Mouse (Mus musculus) hindbrain, embryonic 12.5 days (tissue): ENCODE measurements around the gene Defb21. TPM values are rescaled to one million over a fixed set of nuclear protein-coding genes. Genes with fewer than 3 reads are reported as not detected.

Experiments used
- ATAC-seq: fragments of 200-750 bp; cut with Nextera tagmentation; 2 replicates; pipeline ENCODE4 v1.8.0; 2017; ENCODE audit warnings: moderate TSS enrichment; ENCODE audit not compliant: low FRiP score
- H3K27ac ChIP-seq: fragments of 300-500 bp; sonication (generic); 2 replicates; pipeline ENCODE4 v1.5.1; 2016; ENCODE audit warnings: mild to moderate bottlenecking
- H3K27me3 ChIP-seq: fragments of 300-500 bp; sonication (generic); 2 replicates; pipeline ENCODE4 v1.6.1; 2016; ENCODE audit warnings: mild to moderate bottlenecking
- H3K36me3 ChIP-seq: fragments of 300-500 bp; sonication (generic); 2 replicates; pipeline ENCODE4 v1.6.1; 2016; ENCODE audit warnings: mild to moderate bottlenecking
- H3K4me1 ChIP-seq: fragments of 300-500 bp; sonication (generic); 2 replicates; pipeline ENCODE4 v1.6.1; 2016
- H3K4me2 ChIP-seq: fragments of 300-500 bp; sonication (generic); replicated peaks from 2 replicates; pipeline ENCODE4 v1.6.1; 2016; ENCODE audit warnings: mild to moderate bottlenecking
- H3K4me3 ChIP-seq: fragments of 300-500 bp; sonication (generic); 2 replicates; pipeline ENCODE4 v1.5.1; 2016; ENCODE audit warnings: mild to moderate bottlenecking
- H3K9ac ChIP-seq: fragments of 300-500 bp; sonication (generic); 2 replicates; pipeline ENCODE4 v1.6.1; 2016; ENCODE audit warnings: mild to moderate bottlenecking, moderate library complexity
- H3K9me3 ChIP-seq: fragments of 300-500 bp; sonication (generic); replicated peaks from 2 replicates; pipeline ENCODE4 v1.6.1; 2016; ENCODE audit warnings: mild to moderate bottlenecking
- WGBS: fragments of 180-500 bp; shearing (Covaris S2); methylation state at CpG from one replicate; pipeline ENCODE4 v1.1.7; 2016; 5-methylcytosine and 5-hydroxymethylcytosine counted together
- polyA plus RNA-seq: library from polyadenylated mRNA; unstranded; fragments of >200 nt; fragmentation: Nextera tagmentation; extraction: Ambion mirVana; gene quantifications from 2 replicates; pipeline ENCODE4 v1.2.1, GENCODE M21; 2016

The Defb21 gene
- polyA plus RNA-seq: not detected in 2 replicates

DNA sequence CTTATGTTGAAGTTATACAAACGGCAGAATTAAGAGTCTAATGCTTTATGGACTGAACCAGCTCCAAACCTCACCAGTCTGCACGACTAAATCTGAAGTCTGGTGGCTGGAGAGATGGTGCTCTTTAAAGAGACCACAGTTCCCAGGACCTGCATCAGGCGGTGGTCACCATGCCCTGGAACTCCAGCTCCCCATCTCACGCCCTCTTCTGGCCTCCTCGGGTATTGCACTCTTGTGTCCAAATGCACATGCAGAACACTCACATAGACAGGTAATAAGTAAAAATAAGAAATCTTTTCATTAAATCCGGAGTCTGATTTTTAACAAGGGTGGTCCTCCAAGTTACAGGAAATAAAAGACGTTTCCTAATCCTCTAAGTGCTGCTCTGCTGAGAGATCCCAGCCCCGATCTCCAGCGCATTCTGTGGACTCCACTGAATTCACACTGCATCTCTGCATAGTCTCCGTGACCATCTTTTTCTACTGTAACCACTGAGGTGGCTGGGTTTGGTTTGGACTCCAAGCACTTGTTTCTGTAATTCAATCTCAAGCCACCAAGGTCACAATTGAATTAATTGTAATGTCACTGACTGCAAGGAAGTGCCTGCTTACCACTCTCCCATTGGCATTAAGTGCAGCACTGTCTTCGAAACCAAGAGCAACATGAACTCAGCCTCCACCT, at the start of gene Defb21:
TSS of gene Defb21 (plus strand) at position 631 of the 681 bp plus-strand sequence.
- H3K27me3 ChIP-seq: no peaks in the 10 kb centered on the region
- no peaks in the 10 kb centered on the region for H3K36me3 ChIP-seq
- no peaks in the 10 kb centered on the region for H3K4me1 ChIP-seq
- WGBS: 63% methylated on average over 11 of the region's 11 CpGs
- H3K4me3 ChIP-seq: no peak within 1 kb of the TSS
- no peak within 1 kb of the TSS for H3K9ac ChIP-seq
- no peak within 1 kb of the TSS for H3K27ac ChIP-seq
- ATAC-seq: no peak
- no peaks in the 10 kb centered on the region for H3K9me3 ChIP-seq
- no peak within 1 kb of the TSS for H3K4me2 ChIP-seq

DNA sequence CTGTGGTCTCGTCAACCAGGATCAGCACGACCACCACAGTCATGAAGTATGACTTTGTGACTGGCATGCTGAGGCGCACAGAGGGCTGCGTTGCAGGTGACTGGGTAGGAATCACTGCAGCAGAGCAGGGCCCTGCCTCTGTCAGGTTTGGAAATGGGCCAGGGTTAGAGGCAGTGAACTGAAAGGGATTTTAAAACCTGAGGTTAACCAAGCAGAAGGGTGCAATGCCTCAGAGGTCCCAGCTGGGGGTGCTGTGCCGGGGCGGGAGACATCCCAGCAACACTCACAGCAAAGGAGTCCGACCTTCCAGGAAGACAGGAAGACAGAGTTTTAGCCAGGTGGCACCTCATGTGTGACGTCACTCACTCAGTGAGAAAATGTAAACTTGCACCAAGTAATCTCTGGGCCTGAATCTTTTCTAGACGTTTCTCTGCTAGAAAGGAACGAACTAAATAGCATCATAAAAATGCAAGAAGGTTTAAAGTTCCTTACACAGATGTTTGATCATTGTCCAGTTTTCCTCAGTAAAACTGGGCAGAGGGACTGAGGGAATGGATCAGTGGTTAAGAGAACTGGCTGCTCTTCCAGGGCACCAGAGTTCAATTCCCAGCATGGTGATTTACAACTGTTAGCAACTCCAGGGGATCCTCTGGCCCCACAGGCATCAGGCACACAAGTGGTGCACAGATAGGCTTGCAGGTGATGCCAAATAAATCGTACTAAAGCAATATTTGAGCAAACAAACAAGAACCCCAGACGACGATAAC, 32.4 kb upstream of the Defb21 start, which contains the start of gene Defb29:
TSS of gene Defb29 (minus strand) at position 155 of the 767 bp plus-strand sequence.
- Histone ChIP-seq H3K27me3 (no peaks in the 10 kb centered on the region), H3K4me3 (no peak within 1 kb of the TSS), H3K27ac (no peak within 1 kb of the TSS), H3K4me2 (no peak within 1 kb of the TSS), H3K36me3 (no peaks in the 10 kb centered on the region), H3K9me3 (no peaks in the 10 kb centered on the region), H3K4me1 (no peaks in the 10 kb centered on the region), H3K9ac (no peak within 1 kb of the TSS)
- WGBS: 59% methylated on average over 13 of the region's 13 CpGs
- ATAC-seq: no peak

DNA sequence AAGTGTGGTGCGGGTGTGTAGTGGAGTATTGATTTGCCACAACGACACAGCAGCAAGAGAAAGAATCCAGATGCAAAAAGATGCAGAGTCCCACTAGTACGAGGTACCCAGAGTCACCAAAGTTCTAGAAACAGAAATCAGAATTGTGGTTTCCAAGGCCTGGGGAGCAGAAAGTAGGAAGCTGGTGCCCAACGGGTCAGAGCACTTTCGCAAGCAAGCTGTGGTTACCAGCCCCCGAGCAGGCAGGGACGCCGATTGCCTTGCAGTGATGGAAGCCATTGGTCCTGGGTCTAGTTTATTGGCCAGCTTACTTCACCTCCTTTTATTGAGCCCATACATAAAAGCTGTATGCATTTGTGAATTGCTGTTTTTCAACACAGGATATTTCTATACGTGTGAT, 30.6 kb upstream of the Defb21 start:
- ATAC-seq: no peak
- Histone ChIP-seq H3K9ac (no peak overlapping the region), H3K36me3 (no peaks in the 10 kb centered on the region), H3K27ac (no peak overlapping the region), H3K4me3 (no peak overlapping the region), H3K9me3 (no peaks in the 10 kb centered on the region), H3K4me2 (no peak overlapping the region), H3K4me1 (no peaks in the 10 kb centered on the region), H3K27me3 (no peaks in the 10 kb centered on the region)
- WGBS: 86% methylated on average over 9 of the region's 9 CpGs

DNA sequence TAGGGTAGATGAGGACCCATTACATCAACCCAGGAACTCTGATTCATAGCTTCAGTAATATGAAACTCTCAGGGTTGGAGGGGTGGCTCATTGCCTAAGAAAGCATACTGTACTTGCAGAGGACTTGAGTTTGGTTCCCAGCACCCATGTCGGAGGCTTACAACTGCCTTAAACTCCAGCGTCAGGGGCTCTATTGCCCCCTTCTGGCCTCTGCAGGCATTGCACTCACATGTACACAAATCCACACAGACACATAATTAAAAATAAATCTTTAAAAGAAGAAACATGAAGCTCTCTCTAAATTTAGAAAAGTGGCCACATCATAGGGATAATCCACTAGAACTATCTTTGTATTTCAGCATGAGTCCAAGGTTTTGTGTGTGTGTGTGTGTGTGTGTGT, 29.6 kb upstream of the Defb21 start:
- H3K27ac ChIP-seq: no peak overlapping the region
- H3K4me1 ChIP-seq: no peaks in the 10 kb centered on the region
- no peaks in the 10 kb centered on the region for H3K27me3 ChIP-seq
- WGBS: 81% methylated on average over 2 of the region's 2 CpGs
- no peak overlapping the region for H3K9ac ChIP-seq
- H3K4me2 ChIP-seq: no peak overlapping the region
- no peak for ATAC-seq
- no peaks in the 10 kb centered on the region for H3K9me3 ChIP-seq
- no peak overlapping the region for H3K4me3 ChIP-seq
- no peaks in the 10 kb centered on the region for H3K36me3 ChIP-seq

DNA sequence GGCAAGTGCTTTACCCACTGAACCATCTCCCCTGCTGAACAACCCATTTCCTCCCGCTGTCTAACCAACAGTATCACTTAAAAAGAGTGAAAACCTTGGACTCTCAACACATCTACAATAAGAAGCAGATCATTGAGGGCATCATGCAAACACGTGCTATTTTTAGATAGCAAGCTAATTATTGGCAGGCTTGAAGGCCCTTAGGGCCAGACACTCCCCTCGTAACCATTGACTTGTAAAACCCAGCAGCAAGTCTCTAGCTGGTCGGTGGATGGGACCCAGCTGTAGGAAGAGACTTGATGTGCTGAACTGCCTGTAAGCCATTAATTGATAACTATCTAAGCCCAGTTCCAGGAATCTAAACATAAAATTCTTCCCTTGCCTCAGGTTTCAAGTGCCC, 29.1 kb upstream of the Defb21 start:
- H3K9me3 ChIP-seq: no peaks in the 10 kb centered on the region
- no peaks in the 10 kb centered on the region for H3K36me3 ChIP-seq
- no peak overlapping the region for H3K4me2 ChIP-seq
- no peaks in the 10 kb centered on the region for H3K4me1 ChIP-seq
- H3K27me3 ChIP-seq: no peaks in the 10 kb centered on the region
- 79% methylated on average over 4 of the region's 4 CpGs for WGBS
- H3K27ac ChIP-seq: no peak overlapping the region
- H3K4me3 ChIP-seq: no peak overlapping the region
- ATAC-seq: no peak
- no peak overlapping the region for H3K9ac ChIP-seq

DNA sequence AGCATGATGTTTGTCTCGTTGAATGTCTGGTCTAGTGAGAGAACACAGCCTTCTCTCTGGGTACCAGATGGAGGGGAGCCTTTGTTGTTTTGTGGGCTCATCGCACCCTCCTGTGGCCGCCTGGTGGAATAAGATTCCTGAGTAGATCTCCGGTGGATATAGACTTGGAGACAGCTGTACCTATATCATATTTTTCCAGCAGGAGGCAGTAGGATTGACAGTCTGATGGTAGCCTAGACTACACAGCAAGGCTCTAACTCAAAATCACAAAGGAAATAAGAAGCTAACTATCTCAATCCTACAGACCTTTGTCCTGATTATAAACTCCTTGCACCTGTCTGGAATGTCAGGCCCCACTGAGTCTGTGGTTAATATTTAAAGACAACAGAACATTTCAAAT, 27.9 kb upstream of the Defb21 start:
- Histone ChIP-seq H3K9ac (no peak overlapping the region), H3K9me3 (no peaks in the 10 kb centered on the region), H3K27ac (no peak overlapping the region), H3K4me2 (no peak overlapping the region), H3K36me3 (no peaks in the 10 kb centered on the region), H3K4me1 (no peaks in the 10 kb centered on the region), H3K4me3 (no peak overlapping the region), H3K27me3 (no peaks in the 10 kb centered on the region)
- ATAC-seq: no peak
- 26% methylated on average over 4 of the region's 4 CpGs for WGBS

DNA sequence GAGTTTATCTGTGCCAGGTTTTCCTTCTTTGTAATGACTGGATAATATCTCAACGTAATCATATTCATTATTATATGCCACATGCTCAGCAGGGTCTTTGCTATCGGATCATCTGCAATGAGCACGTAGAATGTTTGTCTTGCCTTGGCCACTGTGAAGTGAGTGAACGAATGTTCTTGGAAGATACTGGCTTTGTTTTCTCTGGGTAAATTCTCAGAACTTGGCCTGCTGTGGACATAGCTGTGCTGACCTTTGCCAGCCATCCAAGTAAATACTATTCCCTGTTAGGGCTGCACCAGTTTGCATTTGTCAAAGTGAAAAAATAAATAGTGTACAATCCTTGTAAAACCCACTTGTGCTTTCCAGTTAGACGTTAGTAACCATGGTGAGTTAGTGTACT, 24.4 kb upstream of the Defb21 start:
- H3K4me1 ChIP-seq: no peaks in the 10 kb centered on the region
- H3K27ac ChIP-seq: no peak overlapping the region
- no peaks in the 10 kb centered on the region for H3K27me3 ChIP-seq
- 76% methylated on average over 5 of the region's 5 CpGs for WGBS
- ATAC-seq: no peak
- no peaks in the 10 kb centered on the region for H3K9me3 ChIP-seq
- no peak overlapping the region for H3K4me2 ChIP-seq
- H3K4me3 ChIP-seq: no peak overlapping the region
- H3K36me3 ChIP-seq: no peaks in the 10 kb centered on the region
- H3K9ac ChIP-seq: no peak overlapping the region

DNA sequence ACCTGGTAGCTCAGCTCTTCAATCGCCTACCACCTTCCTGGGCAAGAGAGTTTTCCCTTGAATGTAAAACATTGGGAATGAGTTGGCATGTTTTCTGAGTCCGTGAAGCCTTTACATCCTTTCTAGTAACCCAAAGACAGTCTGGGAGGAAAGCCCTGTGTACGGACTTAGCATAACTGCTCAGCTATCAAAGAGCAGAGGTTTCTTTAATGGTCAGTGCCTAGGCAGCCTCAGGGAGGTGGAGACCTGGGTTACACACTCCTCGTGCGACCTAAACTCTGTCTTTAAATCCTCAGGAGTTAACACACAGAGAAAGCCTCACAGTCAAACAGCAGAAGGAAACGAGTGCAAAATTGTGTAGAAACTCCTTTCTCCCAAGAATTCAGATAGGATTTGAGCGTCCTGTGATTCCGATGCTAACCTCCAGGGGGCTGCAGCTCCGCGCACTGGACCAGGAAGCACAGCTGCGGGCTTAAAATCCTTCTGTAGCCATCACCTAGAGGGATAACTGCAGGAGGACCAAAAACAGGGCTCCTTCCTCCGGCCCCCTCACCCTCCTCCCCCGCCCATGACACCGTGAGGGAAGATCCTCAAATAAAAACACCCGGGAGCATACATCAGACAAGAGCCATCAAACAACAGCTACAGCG, 18.6 kb upstream of the Defb21 start:
- Histone ChIP-seq H3K27me3 (no peaks in the 10 kb centered on the region), H3K9me3 (no peaks in the 10 kb centered on the region), H3K4me1 (no peaks in the 10 kb centered on the region), H3K27ac (no peak overlapping the region), H3K36me3 (no peaks in the 10 kb centered on the region), H3K4me3 (no peak overlapping the region), H3K4me2 (peak overlapping the region; percentile 37), H3K9ac (no peak overlapping the region)
- no peak for ATAC-seq
- WGBS: 15% methylated on average over 16 of the region's 16 CpGs

DNA sequence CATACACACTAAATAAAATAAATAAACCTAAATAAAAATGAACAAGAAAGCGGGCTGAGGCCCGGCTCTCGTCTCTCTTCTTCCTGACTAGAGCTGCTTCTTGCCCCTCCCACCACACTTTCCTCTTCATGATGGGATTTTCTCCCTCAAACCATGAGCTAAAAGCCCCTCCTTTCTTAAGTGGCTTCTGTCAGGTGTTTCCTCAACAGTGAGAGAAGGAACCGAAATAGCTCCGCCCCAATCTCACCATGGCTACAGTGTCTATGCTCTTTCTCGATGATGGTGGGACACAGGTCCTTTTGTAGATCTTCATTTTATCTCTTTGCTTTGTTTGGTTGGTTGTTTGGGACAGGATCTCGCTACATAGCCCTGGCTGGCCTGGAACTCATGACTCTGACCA, 15.9 kb upstream of the Defb21 start:
- no peak for ATAC-seq
- Histone ChIP-seq H3K9me3 (no peaks in the 10 kb centered on the region), H3K36me3 (no peaks in the 10 kb centered on the region), H3K4me1 (no peaks in the 10 kb centered on the region), H3K27me3 (no peaks in the 10 kb centered on the region), H3K9ac (no peak overlapping the region), H3K27ac (no peak overlapping the region), H3K4me3 (no peak overlapping the region), H3K4me2 (no peak overlapping the region)
- WGBS: 90% methylated on average over 7 of the region's 7 CpGs

DNA sequence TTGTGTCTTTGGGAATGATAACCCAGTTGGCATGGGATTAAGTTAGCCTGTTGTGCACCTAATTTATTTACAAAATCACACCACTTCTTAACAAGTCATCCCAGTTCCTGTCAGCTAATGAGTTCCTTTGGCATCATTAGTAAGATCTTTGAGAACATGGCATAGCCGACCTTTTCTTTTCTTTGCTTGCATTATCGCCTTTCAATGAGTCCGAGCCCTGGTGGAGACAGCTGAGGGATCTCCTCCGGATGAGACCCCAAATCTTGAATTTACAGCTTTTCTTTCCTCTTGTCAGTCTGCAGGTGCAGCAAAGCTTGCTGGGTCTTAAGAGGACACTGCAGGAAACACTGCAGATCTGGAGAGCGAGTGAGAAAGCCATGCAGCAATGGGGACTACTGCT, 3.5 kb upstream of the Defb21 start, which contains the start of gene Gm17416:
TSS of gene Gm17416 (plus strand) at position 301 of the 400 bp plus-strand sequence.
- Histone ChIP-seq H3K27me3 (no peaks in the 10 kb centered on the region), H3K9me3 (no peaks in the 10 kb centered on the region), H3K4me2 (no peak within 1 kb of the TSS), H3K9ac (no peak within 1 kb of the TSS), H3K27ac (no peak within 1 kb of the TSS), H3K4me3 (no peak within 1 kb of the TSS), H3K4me1 (no peaks in the 10 kb centered on the region), H3K36me3 (no peaks in the 10 kb centered on the region)
- ATAC-seq: no peak
- WGBS: 89% methylated on average over 5 of the region's 5 CpGs

DNA sequence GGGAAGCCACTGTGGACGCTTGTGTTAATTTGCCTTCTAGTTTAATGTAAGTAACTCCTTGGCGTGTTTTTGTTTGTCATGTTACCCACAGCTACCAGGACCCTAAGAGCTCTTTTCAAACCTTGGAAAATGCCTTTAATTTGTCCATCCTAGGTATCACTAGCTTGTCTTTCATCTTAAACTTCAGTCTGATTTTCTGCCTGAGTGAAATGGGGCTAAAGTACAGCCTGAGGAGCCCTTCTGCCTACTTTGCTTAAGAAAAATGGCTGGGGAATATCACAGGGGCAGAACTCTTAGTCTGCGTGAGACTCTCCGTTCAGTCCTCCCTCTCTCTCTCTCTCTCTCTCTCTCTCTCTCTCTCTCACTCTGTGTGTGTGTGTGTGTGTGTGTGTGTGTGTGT, 2.7 kb upstream of the Defb21 start:
- WGBS: 78% methylated on average over 4 of the region's 4 CpGs
- no peak overlapping the region for H3K27ac ChIP-seq

DNA sequence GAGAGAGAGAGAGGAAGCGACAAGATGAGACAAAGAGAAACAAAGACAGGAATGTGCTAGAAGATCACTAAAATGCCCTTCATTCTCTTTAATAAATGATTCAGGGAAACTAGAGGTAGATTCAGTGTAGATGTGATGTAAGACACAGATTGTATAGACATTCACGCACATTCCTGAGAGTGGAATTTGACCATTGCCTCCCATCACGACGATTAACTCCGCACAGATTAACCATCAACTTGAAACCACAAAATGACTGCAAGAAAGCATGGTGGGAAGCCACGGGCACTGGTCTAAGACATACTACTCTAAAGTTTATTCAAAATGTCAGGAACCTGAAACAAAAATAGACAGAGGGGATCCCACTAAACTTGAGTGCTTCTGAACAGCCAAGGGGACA, 2.2 kb upstream of the Defb21 start:
- no peak overlapping the region for H3K9ac ChIP-seq
- 82% methylated on average over 5 of the region's 6 CpGs for WGBS
- no peak overlapping the region for H3K27ac ChIP-seq
- H3K36me3 ChIP-seq: no peaks in the 10 kb centered on the region
- no peaks in the 10 kb centered on the region for H3K27me3 ChIP-seq
- ATAC-seq: no peak
- no peak overlapping the region for H3K4me2 ChIP-seq
- no peaks in the 10 kb centered on the region for H3K9me3 ChIP-seq
- no peaks in the 10 kb centered on the region for H3K4me1 ChIP-seq
- H3K4me3 ChIP-seq: no peak overlapping the region

More for the DNA sequence above, 2.7 kb upstream of the Defb21 start:
- H3K27me3 ChIP-seq: no peaks in the 10 kb centered on the region
- H3K9me3 ChIP-seq: no peaks in the 10 kb centered on the region
- no peaks in the 10 kb centered on the region for H3K4me1 ChIP-seq
- no peak overlapping the region for H3K4me2 ChIP-seq
- no peak overlapping the region for H3K4me3 ChIP-seq
- H3K36me3 ChIP-seq: no peaks in the 10 kb centered on the region
- H3K9ac ChIP-seq: no peak overlapping the region
- no peak for ATAC-seq
